Mouse (Mus musculus): ENCODE data around the gene Phldb2. TPM values are rescaled to one million over a fixed set of nuclear protein-coding genes. Genes with fewer than 3 reads are reported as not detected.

Phldb2 gene
- polyA plus RNA-seq, 1 experiment from 2014 or later: 31.4 TPM

DNA sequence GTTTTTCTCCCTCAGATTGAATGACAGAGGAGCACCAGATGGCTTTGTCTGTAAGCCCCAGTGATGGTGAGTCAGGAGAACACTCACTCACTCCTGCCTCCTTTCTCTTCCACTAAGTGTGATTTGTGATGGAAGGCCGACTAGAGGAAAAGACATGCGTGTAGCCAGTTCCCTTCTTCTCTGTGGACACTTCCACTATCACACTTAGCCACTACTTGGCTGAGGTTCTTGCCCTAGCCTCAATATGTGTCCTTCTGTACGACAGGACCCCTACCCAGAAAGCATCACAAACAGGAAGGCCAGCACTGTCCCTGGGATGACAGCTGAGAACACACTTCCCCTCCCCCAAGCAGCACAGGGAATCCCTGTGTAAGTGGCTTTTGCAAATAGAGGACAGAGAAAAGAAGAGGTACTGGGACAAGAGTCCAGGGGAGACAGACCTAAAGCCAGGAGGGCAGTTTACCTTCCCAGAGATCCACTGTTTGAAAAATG is 230.9 kb downstream of the Phldb2 start:
- WGBS: 71% methylated on average over 3 of the region's 3 CpGs
- H3K9me3 ChIP-seq (replicated peaks): no peaks in the 10 kb centered on the region
- peaks cover 62% of the 10 kb centered on the region for H3K4me1 ChIP-seq
- no peaks in the 10 kb centered on the region for H3K27me3 ChIP-seq (ENCODE audit: low read depth, poor library complexity, severe bottlenecking)
- peak overlapping the region; percentile 73 for H3K4me3 ChIP-seq
- DNase-seq (ENCODE audit: low spot score): no peak
- H3K36me3 ChIP-seq: peaks cover 52% of the 10 kb centered on the region
- H3K27ac ChIP-seq (replicated peaks): peak overlapping the region; percentile 94

DNA sequence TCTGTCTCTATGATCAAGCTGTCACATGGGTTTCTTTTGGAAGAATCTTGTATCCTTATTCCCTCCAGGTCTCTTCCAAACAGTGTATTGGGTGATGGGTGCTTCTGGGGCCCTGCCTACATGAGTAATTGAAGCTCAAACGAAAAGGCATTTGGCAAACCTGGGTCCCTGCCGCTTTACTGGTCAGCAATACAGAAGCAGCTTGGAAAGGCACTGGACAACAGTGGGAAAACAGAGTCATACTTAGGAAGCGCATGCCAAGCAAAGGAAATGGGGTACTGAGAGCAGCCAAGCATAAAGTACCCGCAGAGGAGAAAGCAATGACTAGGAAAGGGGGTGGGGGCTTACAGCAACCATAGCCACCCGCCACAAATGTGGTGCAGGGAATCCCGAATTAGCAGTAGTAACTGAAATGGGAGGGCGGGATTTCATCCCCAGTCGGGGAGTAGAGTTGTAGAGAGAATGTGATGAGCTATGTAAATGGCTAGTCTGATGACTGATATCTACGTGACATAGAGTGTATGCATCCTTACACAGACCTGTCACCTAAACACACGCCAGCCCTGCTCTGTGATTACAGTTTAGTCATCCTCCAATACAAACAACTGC is 233.3 kb downstream of the Phldb2 start:
- no peak for DNase-seq (ENCODE audit: low spot score)
- H3K27ac ChIP-seq (replicated peaks): no peak overlapping the region
- peaks cover 76% of the 10 kb centered on the region for H3K36me3 ChIP-seq
- no peaks in the 10 kb centered on the region; the same call in 1 of the 2 replicates for H3K9me3 ChIP-seq (replicated peaks)
- H3K4me3 ChIP-seq: no peak overlapping the region
- H3K4me1 ChIP-seq: peaks cover 49% of the 10 kb centered on the region
- 93% methylated on average over 10 of the region's 10 CpGs for WGBS
- H3K27me3 ChIP-seq (ENCODE audit: low read depth, poor library complexity, severe bottlenecking): no peaks in the 10 kb centered on the region

DNA sequence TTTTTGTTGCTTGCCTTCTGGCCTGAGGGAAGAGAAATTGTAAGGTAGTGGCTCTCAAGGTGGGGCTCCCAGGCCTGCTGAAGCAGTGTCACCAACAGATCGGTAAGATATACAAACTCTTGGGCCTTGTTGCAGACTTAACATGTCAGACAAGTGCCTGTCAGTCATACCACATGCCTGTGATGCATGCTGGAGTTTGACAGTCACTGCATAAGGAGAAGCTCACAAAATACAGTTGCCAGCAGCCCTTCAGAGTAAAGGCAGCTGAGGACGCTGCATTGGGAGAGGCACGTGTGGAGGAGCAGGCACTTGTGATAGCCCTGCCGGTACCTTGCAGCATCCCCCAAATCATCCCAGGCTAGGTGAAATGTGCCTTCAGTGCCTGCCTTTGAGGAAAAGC is 235.1 kb downstream of the Phldb2 start:
- Histone ChIP-seq H3K27ac (replicated peaks) (no peak overlapping the region), H3K9me3 (replicated peaks) (no peaks in the 10 kb centered on the region; the same call in 1 of the 2 replicates), H3K4me3 (no peak overlapping the region), H3K27me3 (ENCODE audit: low read depth, poor library complexity, severe bottlenecking) (no peaks in the 10 kb centered on the region), H3K4me1 (peaks cover 34% of the 10 kb centered on the region), H3K36me3 (peaks cover 95% of the 10 kb centered on the region)
- DNase-seq (ENCODE audit: low spot score): no peak
- 95% methylated on average over 4 of the region's 4 CpGs for WGBS

DNA sequence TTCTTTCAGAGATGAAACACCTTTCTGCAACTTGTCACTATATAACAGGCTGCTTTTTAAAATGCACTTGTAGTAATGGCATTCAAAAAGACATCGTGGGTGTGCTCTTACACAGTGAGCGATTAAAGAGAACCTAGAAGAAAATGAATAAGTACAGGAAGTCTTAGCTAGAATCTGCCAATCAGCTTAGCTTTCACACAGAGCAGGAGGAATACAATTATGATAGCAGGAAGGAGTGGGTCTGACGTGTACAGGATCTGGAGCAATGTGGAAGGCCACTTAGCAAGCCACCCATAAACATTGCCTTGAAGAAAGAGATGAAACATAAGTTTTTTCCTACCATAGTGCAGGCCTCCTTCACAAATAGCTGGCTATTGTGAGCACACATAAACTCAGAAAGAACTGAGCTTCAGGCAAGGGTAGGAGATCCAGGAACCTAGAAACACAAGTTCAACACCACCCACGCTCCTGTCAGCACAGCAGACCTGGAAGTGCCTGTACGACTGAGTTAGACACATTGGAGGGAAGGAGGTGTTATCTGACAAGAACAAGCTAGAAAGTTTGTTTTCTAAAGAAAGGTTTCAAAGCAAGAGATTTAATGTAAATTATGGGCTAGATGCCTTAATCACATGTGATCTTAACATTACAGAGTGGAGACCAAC is 238.8 kb downstream of the Phldb2 start:
- Histone ChIP-seq H3K4me1 (no peaks in the 10 kb centered on the region), H3K36me3 (peaks cover 97% of the 10 kb centered on the region), H3K27ac (replicated peaks) (no peak overlapping the region), H3K27me3 (ENCODE audit: low read depth, poor library complexity, severe bottlenecking) (no peaks in the 10 kb centered on the region), H3K9me3 (replicated peaks) (no peaks in the 10 kb centered on the region; the same call in 1 of the 2 replicates), H3K4me3 (no peak overlapping the region)
- WGBS: 88% methylated on average over 5 of the region's 5 CpGs
- DNase-seq (ENCODE audit: low spot score): no peak

DNA sequence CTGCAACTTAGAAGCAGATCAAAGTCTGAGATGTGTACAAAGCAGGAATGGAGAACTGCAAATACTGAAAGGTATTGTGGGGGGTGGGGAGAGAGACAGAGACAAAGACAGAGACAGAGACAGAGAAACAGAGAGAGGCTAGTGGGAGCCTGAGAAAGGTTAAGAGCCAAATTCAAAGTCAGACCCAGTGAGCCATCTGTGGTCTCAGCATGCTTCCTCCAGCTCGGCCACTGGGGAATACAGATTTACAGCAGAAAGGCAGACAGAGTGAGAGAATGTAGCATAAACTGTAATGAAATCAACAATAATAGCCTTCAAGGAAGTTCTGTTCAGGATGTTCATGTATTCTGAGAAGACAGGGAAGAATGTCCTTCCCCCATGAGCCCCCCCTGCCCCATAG is 239.5 kb downstream of the Phldb2 start:
- H3K9me3 ChIP-seq (replicated peaks): no peaks in the 10 kb centered on the region; the same call in 1 of the 2 replicates
- H3K4me1 ChIP-seq: no peaks in the 10 kb centered on the region
- WGBS: 71% methylated on average over 1 of the region's 1 CpGs
- no peak overlapping the region for H3K4me3 ChIP-seq
- peaks cover 97% of the 10 kb centered on the region for H3K36me3 ChIP-seq
- DNase-seq (ENCODE audit: low spot score): no peak
- H3K27me3 ChIP-seq (ENCODE audit: low read depth, poor library complexity, severe bottlenecking): no peaks in the 10 kb centered on the region
- no peak overlapping the region for H3K27ac ChIP-seq (replicated peaks)

DNA sequence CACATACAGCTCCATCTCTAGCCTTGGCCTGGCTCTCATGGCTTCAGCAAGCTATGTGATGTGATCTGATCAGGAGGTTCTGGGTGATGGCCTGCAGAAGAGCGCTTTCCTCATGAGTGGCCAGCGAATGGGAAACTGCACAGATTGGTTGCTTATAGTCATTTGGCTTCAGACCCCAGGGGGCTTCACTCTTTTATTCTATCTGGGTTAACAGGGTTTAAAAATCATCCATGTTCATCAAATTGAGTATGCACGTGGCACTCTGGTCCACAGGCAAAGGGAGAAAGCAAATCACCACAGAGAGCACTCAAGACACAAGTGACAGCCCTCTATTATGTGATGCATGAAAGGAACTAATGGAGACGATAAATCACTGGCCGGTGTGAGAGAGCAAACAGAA is 240.1 kb downstream of the Phldb2 start:
- Histone ChIP-seq H3K4me1 (no peaks in the 10 kb centered on the region), H3K27me3 (ENCODE audit: low read depth, poor library complexity, severe bottlenecking) (no peaks in the 10 kb centered on the region), H3K36me3 (peaks cover 91% of the 10 kb centered on the region), H3K27ac (replicated peaks) (no peak overlapping the region), H3K4me3 (no peak overlapping the region), H3K9me3 (replicated peaks) (no peaks in the 10 kb centered on the region; the same call in 1 of the 2 replicates)
- no peak for DNase-seq (ENCODE audit: low spot score)
- 85% methylated on average over 5 of the region's 5 CpGs for WGBS

DNA sequence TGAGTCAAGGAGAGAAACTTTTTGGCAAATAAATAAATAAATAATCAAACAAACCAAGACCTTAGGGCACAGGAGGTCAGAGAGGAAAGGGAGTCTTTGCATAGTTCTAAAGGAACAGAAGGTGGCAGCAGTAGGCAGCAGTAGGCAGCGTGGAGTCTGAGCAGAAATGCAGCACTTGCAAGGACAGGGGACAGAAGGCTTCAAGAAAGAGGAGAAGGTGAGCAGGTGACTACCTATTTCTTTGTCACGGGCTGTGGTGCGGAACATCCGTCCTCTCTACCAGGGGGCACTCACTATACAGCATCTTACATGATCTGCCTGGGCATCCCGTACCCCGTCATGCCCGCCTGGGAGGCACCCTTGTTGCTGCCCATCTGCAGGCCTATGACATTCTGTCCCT is 242.1 kb downstream of the Phldb2 start:
- H3K27me3 ChIP-seq (ENCODE audit: low read depth, poor library complexity, severe bottlenecking): no peaks in the 10 kb centered on the region
- peaks cover 71% of the 10 kb centered on the region for H3K36me3 ChIP-seq
- no peaks in the 10 kb centered on the region for H3K4me1 ChIP-seq
- H3K27ac ChIP-seq (replicated peaks): no peak overlapping the region
- 72% methylated on average over 7 of the region's 7 CpGs for WGBS
- H3K4me3 ChIP-seq: no peak overlapping the region
- no peak for DNase-seq (ENCODE audit: low spot score)
- no peaks in the 10 kb centered on the region; the same call in 1 of the 2 replicates for H3K9me3 ChIP-seq (replicated peaks)

DNA sequence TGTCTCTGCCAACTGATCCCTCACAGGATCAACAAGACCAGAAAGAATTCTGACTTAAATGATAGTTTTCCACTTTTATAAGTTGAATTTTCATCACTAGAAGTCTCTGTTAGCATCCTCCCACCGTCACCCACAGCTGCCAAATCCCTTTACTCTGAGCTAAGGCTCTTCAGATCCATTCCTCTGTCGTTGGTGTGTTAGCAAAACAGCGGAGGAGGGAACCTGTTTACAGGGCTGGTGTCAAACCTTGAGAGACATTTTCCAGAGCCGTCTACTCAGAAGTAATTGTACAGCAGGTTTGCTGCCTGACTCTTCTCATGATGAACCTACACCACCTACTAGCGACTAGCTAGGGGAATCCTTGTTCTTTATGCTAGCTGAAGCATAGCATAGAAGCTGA is 254.1 kb downstream of the Phldb2 start:
- Histone ChIP-seq H3K27ac (replicated peaks) (no peak overlapping the region), H3K4me3 (no peak overlapping the region), H3K9me3 (replicated peaks) (no peaks in the 10 kb centered on the region), H3K36me3 (no peaks in the 10 kb centered on the region), H3K27me3 (ENCODE audit: low read depth, poor library complexity, severe bottlenecking) (no peaks in the 10 kb centered on the region), H3K4me1 (peaks cover 17% of the 10 kb centered on the region)
- DNase-seq (ENCODE audit: low spot score): no peak
- WGBS: 80% methylated on average over 5 of the region's 5 CpGs

DNA sequence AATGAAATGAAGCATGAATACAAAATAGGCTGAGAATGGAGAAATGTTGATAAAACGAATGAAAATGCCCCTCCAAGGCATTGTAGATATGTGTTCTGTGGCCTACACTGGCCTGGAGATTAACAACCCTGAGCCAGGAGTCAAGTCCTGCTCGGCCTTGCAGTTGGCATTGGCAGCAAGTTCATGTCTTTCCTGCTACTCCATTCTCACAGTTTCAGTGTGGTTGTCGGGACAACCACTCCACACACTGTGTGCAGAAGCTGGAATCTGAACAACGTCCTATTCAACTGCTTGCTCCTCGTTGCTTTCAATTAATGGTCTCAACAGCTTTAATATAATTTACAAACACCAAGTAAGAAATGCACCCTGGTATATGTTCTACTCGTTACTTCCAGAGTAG is 255.4 kb downstream of the Phldb2 start:
- H3K36me3 ChIP-seq: no peaks in the 10 kb centered on the region
- H3K4me1 ChIP-seq: peaks cover 26% of the 10 kb centered on the region
- H3K27me3 ChIP-seq (ENCODE audit: low read depth, poor library complexity, severe bottlenecking): no peaks in the 10 kb centered on the region
- no peak overlapping the region for H3K27ac ChIP-seq (replicated peaks)
- WGBS: 73% methylated on average over 6 of the region's 6 CpGs
- no peaks in the 10 kb centered on the region for H3K9me3 ChIP-seq (replicated peaks)
- H3K4me3 ChIP-seq: no peak overlapping the region
- DNase-seq (ENCODE audit: low spot score): no peak

Other genes with a start within 250 kb of the Phldb2 start
- 145 and 248 TPM in 2 replicates for gene Tagln3, start 229.0 kb downstream of the Phldb2 start, polyA plus RNA-seq (2016; fragmentation: Nextera tagmentation; extraction: Ambion mirVana)
- 46.9 and 50.1 TPM in 2 replicates for gene Abhd10, start 210.6 kb downstream of the Phldb2 start, polyA plus RNA-seq (2016; fragmentation: Nextera tagmentation; extraction: Ambion mirVana)
- gene Plcxd2, start 56.6 kb upstream of the Phldb2 start, polyA plus RNA-seq (2016; fragmentation: Nextera tagmentation; extraction: Ambion mirVana): 2.0 and 3.9 TPM in 2 replicates
- gene Cd96, start 166.7 kb upstream of the Phldb2 start, polyA plus RNA-seq (2016; fragmentation: Nextera tagmentation; extraction: Ambion mirVana): not detected in 2 replicates
- 4.7 and 5.1 TPM in 2 replicates for gene Gm4737, start 201.5 kb upstream of the Phldb2 start, polyA plus RNA-seq (2016; fragmentation: Nextera tagmentation; extraction: Ambion mirVana)

Data from midbrain, embryonic 10.5 days (tissue).